Mouse (Mus musculus) adrenal gland, postnatal 0 days (tissue): ENCODE measurements around the gene Slc7a15. TPM values are rescaled to one million over a fixed set of nuclear protein-coding genes. Genes with fewer than 3 reads are reported as not detected.

Experiments
- polyA plus RNA-seq: library from polyadenylated mRNA; unstranded; fragments of >200 nt; fragmentation: Nextera tagmentation; extraction: Ambion mirVana; gene quantifications from 2 replicates; pipeline ENCODE4 v1.2.1, GENCODE M21; 2015

The Slc7a15 gene
- polyA plus RNA-seq = not detected in 2 replicates

GRCm38 (mm10) chr12:8598966-8599365 is at the start of gene Slc7a15:
Gene Slc7a15 (minus strand): TSS chr12:8599066.

GRCm38 (mm10) chr12:8499871-8500596 is 98.8 kb downstream of the Slc7a15 start, which contains the start of gene Rhob:
Gene Rhob (minus strand): TSS chr12:8500009.

Other genes with a start within 250 kb of the Slc7a15 start
- gene Rhob, start 99.1 kb downstream of the Slc7a15 start, polyA plus RNA-seq = 76.2 and 85.3 TPM in 2 replicates
- gene Pum2, start 75.1 kb upstream of the Slc7a15 start, polyA plus RNA-seq = 16.7 and 23.1 TPM in 2 replicates
- 36.8 and 37.9 TPM in 2 replicates for gene Sdc1, start 172.3 kb upstream of the Slc7a15 start, polyA plus RNA-seq